Mouse (Mus musculus): ENCODE measurements around the gene Gm9944.

DNA sequence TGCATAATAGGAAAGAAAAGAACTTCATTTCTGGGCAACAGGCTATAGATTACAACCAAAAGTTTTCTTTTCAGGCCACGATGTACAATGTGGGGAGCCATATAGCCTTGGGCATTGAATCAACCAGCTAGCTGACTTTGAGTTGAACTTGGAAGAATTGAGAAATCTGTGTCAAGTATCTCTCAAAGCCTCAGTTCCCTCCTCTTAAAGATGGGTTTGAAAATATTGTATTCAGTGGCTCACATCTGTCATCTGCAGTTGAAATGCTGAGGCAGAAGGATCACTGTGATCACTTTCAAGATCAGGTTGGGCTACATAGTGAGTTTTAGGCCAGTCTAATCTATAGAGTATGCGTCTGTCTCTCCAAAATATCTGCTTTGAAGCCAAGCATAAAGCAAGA is at the start of gene Gm9944:
- no peak for TF ChIP-seq POLR2A (IDR thresholded peaks at IDR 0.05; ENCODE audit: insufficient read depth, low read length)
- TF ChIP-seq CTCF (IDR thresholded peaks at IDR 0.05; ENCODE audit: low read depth, low read length): no peak
